Mouse (Mus musculus) liver, adult 10 weeks (tissue): Measurements from ENCODE around the gene Best3. TPM values are rescaled to one million over a fixed set of nuclear protein-coding genes. Genes with fewer than 3 reads are reported as not detected.

Experiments
- polyA plus RNA-seq: library from polyadenylated mRNA; stranded (reverse); fragments of 350-450 nt; fragmentation: Illumina TruSeq; extraction: RNeasy Lipid Tissue Mini Kit (QIAGEN cat#74804); gene quantifications from one replicate; pipeline ENCODE4 v1.2.3, GENCODE M21; 2014; ENCODE audit warnings: low read depth, low replicate concordance

The Best3 gene
- not detected for polyA plus RNA-seq

DNA sequence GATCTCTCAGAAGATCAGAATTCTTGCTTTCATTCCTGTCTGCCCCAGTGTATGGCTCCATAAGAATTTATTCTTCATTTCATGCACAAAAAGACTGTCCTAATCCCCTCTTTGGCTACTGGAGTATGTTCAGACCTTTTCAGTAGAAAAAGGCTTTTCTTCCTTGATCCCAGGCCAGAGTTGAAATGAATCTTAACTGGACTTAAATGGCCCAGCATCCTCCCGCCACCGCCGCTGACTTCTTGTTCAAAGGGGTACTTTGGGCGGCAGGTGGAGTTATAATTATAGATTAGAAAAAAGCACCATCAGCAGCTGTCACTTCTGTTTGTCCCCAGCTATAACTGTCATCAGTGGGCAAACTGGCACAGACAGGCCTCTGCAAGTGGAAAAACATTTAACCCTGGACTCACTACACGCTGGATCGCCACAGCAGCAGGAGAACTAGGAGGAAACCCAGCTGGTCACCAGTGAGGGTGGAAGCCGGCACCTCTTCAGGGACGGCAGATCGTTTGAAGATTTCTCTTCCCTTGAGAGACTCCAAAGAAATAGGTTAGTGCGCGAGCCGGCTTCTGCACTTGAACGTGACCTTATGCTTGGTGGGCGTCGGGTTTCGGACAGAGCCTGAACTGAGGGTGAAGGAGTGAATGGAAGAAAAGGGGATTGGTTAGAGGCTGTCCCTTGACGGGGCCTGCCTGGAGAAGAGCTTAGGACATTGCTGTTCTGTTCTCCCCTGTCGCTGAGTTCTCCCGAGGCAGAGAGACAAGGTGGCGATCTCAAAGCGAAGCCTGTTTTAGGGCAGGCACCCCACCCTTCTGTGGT is at the start of gene Best3:
TSS of gene Best3 (plus strand) at position 51 of the 819 bp plus-strand sequence.

DNA sequence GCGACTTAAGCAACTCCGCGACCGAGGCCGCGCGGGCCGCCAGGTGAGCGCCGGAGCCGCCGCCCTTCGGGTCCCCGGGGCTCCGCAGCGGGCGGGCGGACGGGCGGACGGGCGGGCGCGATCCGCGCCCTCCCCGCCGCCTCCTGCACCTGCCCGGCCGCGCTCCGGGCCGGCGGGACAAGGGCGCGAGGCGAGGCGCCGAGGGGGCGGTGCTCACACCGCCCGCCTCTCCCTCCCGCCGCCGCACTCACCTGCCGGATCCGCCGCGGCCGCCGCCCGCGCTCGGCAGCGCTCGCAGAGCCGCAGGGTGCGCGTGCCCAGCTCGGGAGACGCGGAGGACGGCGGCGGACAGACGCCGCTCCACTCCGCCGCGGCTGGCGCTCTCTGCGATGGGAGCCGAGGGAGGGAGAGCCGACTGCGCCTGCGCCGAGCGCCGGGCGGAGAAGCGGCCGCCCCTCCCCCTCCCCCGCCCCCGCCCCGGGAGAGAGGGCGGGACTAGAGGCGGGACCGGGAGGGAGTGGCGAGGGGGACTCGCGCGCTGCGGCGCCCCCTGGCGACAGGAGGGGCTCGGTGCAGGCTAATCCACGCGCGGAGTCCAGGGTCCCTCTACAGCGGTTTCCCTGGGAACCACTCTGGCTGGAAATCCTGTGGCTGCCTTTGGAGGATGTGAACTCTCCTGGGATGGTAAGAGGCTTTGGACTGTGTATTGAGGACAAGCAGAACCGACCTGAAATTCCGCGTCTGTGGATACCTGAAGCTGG is 35.9 kb upstream of the Best3 start, which contains the start of gene Rab3ip:
TSS of gene Rab3ip (minus strand) at position 761 of the 761 bp plus-strand sequence.

GRCm38 (mm10) chr10:116972509-116972908 is 13.6 kb upstream of the Best3 start, which contains the start of gene Gm10271:
Gene Gm10271 (minus strand): TSS chr10:116972609.

GRCm38 (mm10) chr10:117045175-117046056 is 59.3 kb downstream of the Best3 start, which contains the start of gene Lrrc10:
Gene Lrrc10 (plus strand): TSS chr10:117045341.

DNA sequence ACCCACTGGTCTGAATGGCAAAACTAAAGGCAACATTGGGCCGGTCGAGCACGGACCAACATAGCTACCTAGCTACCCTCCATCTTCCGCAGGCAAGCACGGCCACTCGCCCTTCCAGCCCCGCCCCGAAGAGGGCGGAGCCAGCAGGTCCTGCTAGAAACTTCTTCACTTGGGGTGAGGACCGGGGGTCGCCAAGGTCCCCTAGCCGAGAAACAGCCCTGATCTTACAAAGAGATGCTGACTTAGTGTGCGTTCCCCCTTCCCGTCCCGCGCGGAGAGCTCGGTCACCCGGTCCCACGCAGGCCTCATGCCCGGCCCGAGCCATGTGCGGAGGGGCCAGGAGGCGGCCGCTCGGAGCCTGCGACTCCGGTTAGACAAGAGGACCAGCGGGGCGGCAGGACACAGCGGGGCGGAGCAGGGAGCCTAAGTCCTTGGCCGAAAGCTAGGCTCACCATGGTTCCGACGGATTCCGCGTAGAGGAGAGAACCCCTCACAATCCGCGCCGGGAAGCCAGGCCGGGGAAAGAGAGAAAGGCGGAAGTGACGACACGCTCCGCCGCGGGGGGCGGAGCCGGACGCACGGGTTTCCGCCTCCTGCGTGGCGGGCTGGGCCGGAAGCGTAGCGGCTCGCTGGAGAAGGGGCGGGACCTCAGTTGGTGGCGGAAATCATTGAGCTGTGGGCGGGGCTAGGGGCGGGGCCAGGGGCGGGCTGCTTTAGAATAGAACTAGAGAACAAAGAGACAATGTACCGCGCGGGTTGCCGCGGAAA is 77.3 kb downstream of the Best3 start, which contains the start of gene Cct2:
TSS of gene Cct2 (minus strand) at position 561 of the 768 bp plus-strand sequence.

Other genes starting within 250 kb of the Best3 start
- not detected for gene Myrfl, start 89.4 kb upstream of the Best3 start, polyA plus RNA-seq
- 11.9 TPM for gene Rab3ip, start 35.5 kb upstream of the Best3 start, polyA plus RNA-seq
- gene Gm10271, start 13.7 kb upstream of the Best3 start, polyA plus RNA-seq = not detected
- gene Lrrc10, start 59.0 kb downstream of the Best3 start, polyA plus RNA-seq = not detected
- 92.6 TPM for gene Cct2, start 77.5 kb downstream of the Best3 start, polyA plus RNA-seq
- 13.7 TPM for gene Frs2, start 162.2 kb downstream of the Best3 start, polyA plus RNA-seq
- gene Yeats4, start 238.2 kb downstream of the Best3 start, polyA plus RNA-seq = 33.5 TPM